Mouse (Mus musculus) layer of hippocampus, adult 2 months (tissue): ENCODE results near the gene Dbil5. TPM values are rescaled to one million over a fixed set of nuclear protein-coding genes. Genes with fewer than 3 reads are reported as not detected.

Experiments used
- DNase-seq, 2 experiments: peaks; one replicate each; pipeline ENCODE4 v3.0.0; 2022; ENCODE audit warnings: low spot score in 2 of 2
- H3K27ac ChIP-seq: fragments of 200-600 bp; 2 replicates; pipeline ENCODE4 v1.8.1; 2022
- H3K4me3 ChIP-seq: fragments of 200-600 bp; 2 replicates; pipeline ENCODE4 v1.8.1; 2022; ENCODE audit warnings: mild to moderate bottlenecking
- CTCF ChIP-seq: fragments of 200-600 bp; conservative IDR thresholded peaks from 2 replicates; pipeline ENCODE4 v1.8.1; 2022; ENCODE audit warnings: antibody characterized with exemption, mild to moderate bottlenecking, moderate library complexity
- total RNA-seq, 2 experiments: library from RNA; stranded (reverse); gene quantifications; 2 replicates each; pipeline ENCODE4 v1.2.3; 2021

Dbil5 gene
- total RNA-seq, 2 experiments from 2014 or later, result 0.91 to 1.6 TPM

DNA sequence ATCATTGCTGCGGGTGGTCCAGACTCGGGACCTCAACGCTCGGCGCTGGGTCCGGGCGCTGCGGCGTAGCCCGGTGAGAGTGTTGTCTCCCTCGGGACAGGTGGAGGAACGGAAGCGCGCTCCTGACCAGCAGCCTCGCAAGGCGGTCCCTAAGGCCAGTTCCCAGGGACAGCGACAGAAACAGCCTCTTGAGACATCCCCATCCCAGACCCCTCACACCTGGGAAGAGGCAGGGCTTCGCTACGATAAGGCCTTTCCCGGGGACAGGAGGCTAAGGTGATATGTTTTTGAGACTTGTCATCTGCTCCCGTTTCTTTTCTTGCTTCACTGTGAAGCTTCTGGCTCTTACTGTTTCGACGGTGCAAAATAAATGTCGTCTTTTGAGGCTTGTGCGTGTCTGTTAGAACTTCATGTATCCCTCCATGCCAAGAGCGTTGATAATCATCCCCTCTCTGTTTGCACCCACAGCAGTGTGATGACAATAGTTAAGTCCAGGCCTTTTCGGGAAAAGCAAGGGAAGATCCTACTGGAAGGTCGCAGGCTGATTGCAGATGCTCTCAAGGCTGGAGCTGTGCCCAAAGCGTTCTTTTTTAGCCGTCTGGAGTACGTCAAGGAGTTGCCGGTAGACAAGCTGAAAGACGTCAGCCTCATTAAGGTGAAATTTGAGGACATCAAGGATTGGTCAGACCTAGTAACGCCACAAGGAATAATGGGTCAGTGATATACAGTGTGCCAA, 26.6 kb downstream of the Dbil5 start:
- H3K27ac ChIP-seq, result peak overlapping the region; percentile 91
- TF ChIP-seq CTCF, result no peak
- DNase-seq, result no peak
- H3K4me3 ChIP-seq, result peak overlapping the region; percentile 63

DNA sequence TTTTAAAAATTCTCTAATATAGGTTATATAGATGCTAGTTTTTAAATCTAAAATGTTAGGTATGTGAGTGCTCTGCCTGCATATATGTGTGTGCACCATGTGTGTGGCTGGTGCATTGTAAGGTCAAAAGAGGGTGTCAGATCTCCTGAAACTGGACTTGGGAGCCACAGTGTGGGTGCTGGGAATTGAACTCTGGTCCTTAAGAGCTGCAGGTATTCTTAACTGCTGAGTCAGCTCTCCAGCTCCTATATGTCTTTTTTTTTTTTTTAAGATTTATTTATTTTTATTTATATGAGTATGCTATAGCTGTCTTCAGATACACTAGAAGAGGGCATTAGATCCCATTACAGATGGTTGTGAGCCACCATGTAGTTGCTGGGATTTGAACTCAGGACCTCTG, 29.0 kb downstream of the Dbil5 start:
- no peak for DNase-seq
- TF ChIP-seq CTCF, result no peak
- no peak overlapping the region for H3K4me3 ChIP-seq
- no peak overlapping the region for H3K27ac ChIP-seq

DNA sequence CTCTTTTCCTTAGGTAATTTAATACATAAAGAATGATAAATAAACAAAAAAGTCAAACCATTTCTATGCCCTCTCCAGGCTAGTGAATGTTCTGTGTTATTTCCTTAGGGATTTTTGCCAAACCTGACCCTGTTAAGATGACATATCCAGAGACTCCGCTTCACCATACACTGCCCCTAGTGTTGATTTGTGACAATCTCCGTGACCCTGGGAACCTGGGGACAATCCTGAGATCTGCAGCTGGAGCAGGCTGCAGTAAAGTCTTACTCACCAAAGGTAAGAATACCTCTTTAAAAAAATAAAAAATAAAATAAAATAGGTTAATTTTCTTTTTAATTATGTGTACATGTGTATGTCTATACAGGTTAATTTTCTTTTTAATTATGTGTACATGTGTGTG, 29.8 kb downstream of the Dbil5 start:
- Histone ChIP-seq H3K4me3 (no peak overlapping the region), H3K27ac (no peak overlapping the region)
- TF ChIP-seq CTCF, result no peak
- no peak for DNase-seq

DNA sequence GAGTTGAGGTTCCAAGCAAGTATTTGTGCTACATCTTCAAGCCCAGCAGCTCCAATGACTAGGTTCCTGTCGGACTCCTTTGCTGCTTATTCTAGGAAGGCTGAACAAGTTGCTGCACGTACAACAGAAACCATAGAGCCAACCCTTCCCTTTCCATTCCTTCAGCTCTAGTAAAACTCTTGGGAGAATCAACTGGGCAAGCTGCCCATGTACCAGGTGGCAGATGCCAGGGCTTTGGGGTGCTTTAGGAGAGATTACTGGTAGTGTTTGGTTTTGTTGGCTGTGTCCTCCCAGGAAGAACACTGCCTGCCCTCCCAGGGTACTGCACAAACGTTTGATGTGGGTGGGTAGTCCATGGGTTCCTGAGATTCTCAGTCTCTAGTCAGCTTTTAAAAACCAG, 34.6 kb downstream of the Dbil5 start:
- DNase-seq, result no peak
- TF ChIP-seq CTCF, result no peak
- no peak overlapping the region for H3K27ac ChIP-seq
- H3K4me3 ChIP-seq, result no peak overlapping the region

DNA sequence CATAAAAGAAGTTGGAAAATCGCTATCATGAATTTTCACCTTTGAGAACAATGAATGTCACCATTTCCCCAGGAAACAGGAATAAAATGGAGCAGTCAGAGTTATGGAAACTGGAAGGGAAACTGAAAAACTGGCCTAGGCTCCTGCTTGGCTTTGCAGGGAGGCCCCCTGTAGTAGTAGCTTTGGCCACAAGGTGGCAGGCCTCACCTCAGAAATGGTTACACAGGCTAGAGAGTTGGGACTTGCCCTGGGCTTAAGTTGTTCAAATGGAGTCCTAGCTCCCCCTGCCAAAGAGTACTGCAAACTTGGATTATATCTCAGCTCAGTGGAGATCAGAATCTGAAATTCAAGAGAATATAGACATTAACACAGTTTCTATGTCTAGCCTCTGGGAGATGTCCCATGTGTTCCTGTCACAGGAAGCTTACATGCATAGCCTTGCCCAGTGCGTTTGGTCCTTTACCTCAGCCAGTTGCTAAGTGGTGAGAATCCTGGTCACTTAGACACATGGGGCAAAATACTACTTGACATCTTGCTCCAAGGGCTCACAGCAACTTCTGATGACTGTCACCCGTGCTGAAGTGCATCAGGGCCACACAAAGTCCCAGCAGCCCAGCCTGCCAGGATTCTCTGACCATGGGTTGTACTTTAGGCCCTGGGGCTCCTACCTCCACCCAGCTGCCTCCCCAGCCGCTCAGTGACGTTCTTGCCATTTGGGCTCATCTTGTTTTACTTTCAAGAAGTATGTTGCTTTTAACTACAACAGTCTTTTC, 35.9 kb downstream of the Dbil5 start:
- TF ChIP-seq CTCF, result peak; percentile 95
- peak; percentile 78 to 88 for DNase-seq
- Histone ChIP-seq H3K4me3 (no peak overlapping the region), H3K27ac (no peak overlapping the region)

DNA sequence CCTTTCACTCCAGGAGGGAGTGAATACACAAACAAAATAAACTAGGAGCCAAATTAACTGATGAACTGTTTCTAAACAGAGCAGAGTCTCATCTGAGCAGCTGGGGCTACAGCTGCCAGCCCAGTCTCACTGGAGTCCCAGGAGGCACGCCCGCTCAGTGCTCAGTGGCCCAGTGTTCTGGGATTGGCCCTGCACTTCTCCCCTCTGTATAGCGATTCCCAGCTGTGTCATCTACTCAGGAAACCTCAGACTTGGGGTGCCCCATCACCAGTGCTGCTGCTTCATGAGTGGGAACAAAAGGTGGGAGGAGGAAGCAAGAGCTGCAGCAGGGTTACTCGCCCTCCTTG, 36.5 kb downstream of the Dbil5 start:
- no peak for TF ChIP-seq CTCF
- H3K4me3 ChIP-seq, result no peak overlapping the region
- no peak overlapping the region for H3K27ac ChIP-seq
- DNase-seq, result no peak

DNA sequence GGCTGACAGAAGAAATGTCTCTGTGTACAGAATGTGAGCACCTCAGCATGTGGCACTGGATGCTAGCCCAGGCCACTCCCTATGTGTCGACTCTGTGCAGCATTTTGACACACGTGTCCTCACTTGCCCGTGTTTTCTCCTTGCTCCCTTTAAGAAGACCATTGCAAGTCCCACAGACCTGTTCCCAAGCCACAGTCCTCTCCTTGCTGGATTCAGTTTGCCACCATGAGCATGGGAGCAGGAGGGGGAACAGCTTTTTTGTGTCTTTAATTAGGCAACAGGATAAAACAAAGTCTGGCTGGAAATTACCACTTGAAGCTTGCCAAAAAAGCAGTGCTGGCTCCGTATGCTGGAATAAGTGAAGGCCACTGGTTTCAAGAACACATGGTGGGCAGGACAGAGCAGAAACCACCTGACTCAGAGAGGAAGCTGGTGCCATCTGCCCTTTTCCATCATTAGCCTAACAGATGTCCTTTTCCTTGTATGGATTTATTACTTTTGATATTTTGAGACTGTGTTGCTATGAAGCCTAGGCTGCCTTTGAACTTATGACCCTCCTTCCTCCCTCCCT, 38.1 kb downstream of the Dbil5 start:
- TF ChIP-seq CTCF, result no peak
- Histone ChIP-seq H3K4me3 (no peak overlapping the region), H3K27ac (peak overlapping the region; percentile 46; the same call in 1 of the 2 replicates)
- peak; percentile 38 to 77 for DNase-seq

DNA sequence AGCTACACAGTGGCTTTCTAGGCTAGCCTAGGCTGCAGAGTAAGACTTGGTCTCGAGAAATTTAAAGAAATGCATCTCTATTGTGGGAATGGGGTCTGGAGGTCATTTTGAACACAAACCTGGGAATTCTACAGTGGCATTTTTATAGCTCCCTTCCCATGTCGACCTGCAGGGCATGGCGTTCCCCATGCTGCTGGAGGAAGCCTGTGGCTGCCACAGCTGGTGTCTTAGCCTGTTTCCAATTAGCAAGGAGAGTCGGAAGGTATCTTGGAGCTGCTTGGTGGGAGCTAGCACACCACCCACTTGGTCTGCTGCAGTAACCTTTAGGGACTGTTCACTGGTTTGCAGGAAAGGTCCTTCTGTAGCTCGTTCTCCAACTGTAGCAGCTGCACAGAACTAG, 38.7 kb downstream of the Dbil5 start:
- no peak for TF ChIP-seq CTCF

DNA sequence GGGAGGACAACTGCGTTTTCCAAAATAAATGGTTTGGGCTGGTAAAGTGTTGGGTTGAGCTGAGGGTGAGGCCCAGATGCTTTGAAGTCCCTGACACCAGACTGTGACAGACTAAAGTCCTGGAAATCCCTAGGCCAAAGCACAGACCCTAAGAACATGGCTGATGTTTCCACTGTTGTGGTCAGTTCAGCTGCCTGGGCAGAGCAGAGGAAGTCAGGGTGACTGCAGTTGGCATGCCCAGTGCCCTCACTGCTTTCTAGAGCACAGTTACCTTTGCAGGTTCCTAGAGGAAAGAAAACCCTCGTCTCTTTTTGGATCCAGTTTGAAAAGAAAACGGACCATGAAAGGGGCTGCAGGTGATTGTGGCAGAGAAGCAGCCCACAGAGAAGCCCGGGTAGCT, 40.0 kb downstream of the Dbil5 start:
- Histone ChIP-seq H3K4me3 (no peak overlapping the region), H3K27ac (no peak overlapping the region)
- no peak for DNase-seq
- no peak for TF ChIP-seq CTCF

More for the DNA sequence above, 38.7 kb downstream of the Dbil5 start:
- H3K27ac ChIP-seq, result peak overlapping the region; percentile 46; the same call in 1 of the 2 replicates
- no peak overlapping the region for H3K4me3 ChIP-seq
- DNase-seq, result no peak

DNA sequence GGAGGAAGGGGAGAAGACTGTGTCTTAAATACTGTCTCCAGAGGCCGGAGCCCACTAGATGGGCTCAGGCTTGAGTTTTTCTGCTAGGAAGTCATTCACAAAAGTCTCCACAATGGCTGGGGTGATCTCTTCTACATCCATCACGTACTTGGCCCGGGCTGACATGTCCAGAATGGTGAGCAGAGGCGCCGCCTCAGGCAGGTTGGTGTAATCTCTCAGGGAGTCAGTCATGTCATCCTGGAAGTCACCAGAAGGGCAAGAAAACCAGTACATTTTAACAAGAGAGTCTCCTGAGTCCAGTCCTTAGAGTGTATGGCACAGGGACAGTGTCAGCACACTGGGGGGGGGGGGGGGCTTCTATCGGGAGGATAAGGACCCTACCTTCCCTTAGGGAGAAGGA, 41.1 kb downstream of the Dbil5 start:
- no peak for TF ChIP-seq CTCF
- DNase-seq, result no peak
- H3K27ac ChIP-seq, result peak overlapping the region; percentile 33
- no peak overlapping the region for H3K4me3 ChIP-seq

DNA sequence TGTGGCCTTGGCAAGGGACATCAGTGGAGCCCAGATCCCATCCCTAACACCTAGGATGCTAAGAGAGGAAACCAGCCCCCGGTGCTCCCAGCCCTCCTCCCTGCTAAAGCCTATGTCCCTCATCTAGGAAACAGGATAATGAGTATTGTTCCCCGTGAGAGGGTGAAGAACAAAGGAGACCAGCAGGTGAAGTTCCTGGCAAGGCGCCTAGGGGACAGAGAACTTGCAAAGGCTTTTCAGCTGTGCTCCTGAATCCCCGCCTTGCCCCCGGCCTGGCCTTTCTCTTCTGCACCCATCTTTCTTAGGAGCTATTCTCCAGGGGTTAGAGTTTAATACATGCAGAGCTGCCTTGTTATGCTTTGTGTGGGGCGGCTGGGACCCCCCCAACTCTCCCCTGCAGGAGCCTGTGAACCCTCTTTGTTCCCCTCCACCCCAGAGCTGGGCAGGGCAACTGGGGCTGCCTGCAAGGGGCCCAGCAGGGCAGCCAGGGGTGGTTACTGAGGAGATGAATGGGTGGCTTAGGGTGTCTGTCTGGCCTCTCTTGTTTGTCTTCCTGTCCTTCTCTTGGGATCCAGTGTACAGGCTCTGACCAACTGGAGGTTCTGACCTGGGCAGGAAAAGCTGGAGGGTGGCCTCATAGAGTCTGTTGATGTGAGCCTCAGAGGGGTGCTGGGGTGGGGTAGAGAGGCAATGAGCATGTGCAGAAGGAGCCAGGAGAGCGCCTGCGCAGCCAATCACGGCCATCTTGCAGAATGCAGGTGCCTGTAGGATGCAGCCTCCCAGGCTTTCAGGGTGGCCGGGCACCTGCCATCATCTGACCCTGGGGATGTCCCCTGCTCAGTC, 43.0 kb downstream of the Dbil5 start:
- Histone ChIP-seq H3K27ac (peak overlapping the region; percentile 32; the same call in 1 of the 2 replicates), H3K4me3 (no peak overlapping the region)
- no peak for TF ChIP-seq CTCF
- peak in 1 of 2 experiments; percentile 17 for DNase-seq

DNA sequence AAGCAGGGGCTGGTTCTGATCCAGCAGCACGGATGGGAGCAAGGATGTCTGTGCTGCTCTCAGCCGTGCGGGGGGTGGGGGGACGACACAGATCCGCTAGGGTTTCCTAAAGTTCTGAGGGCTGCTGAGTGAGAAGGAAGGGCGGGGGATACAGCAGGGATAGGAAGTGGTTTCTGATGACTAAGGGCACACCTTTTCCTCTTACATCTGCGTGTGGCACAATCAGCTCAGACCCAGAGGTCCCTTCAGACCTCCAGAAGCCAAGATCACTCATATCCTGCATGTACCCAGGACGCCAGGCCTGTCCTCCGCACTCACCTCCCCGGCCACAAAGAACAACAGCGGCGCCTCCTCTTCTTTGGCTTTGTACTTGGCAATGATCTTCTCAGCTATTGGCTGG, 43.8 kb downstream of the Dbil5 start:
- Histone ChIP-seq H3K27ac (peak overlapping the region; percentile 32; the same call in 1 of the 2 replicates), H3K4me3 (no peak overlapping the region)
- no peak for DNase-seq
- TF ChIP-seq CTCF, result no peak
